19 mouse cellular contexts compared by ENCODE assay signal in genomic region chr10:99357347-99357746, GRCm38 (mm10).
"Had no signal": no experiment of that assay in that cellular context is flagged by ENCODE, and none has a peak within 500 bp of the region (broad histone marks: within the 10 kb centered on the region; RNA-seq: fewer than 3 reads in every experiment).

No protein-coding gene starts in this region.

- H3K9me3 ChIP-seq: limb, embryonic 13.5 days; liver, embryonic 15.5 days had no signal

- H3K4me2 ChIP-seq: limb, embryonic 13.5 days; liver, embryonic 15.5 days; midbrain, embryonic 11.5 days had no signal

- H3K4me3 ChIP-seq: left cerebral cortex, adult 2 months; limb, embryonic 13.5 days; liver, embryonic 15.5 days had no signal

- H3K36me3 ChIP-seq: limb, embryonic 13.5 days; liver, embryonic 15.5 days had no signal

- H3K27ac ChIP-seq: left cerebral cortex, adult 2 months; limb, embryonic 13.5 days; liver, embryonic 15.5 days had no signal

- H3K27me3 ChIP-seq: limb, embryonic 13.5 days; liver, embryonic 15.5 days had no signal

- H3K9ac ChIP-seq: limb, embryonic 13.5 days; liver, embryonic 15.5 days had no signal

- DNase-seq: kidney, adult 18-20 months; kidney, adult 9 months; kidney, postnatal 14 days; kidney, postnatal 4 days; layer of hippocampus, adult 9-11 months; layer of hippocampus, postnatal 36 days; left cerebral cortex, postnatal 4 days; liver; lung, adult 2 months; lung, postnatal 14 days; lung, postnatal 4 days; midbrain, embryonic 14.5 days; thymus, adult 2 months; thymus, postnatal 14 days; thymus, postnatal 4 days had no signal
